Mouse (Mus musculus) CH12.LX (cell line): Measurements from ENCODE around the gene Cacul1.

ENCODE experiments used
- CTCF ChIP-seq, 2 experiments: IDR thresholded peaks in 1 of 2; conservative IDR thresholded peaks in 1 of 2; 2 replicates each; pipeline ENCODE4 v1.5.1; 2011 to 2012; ENCODE audit warnings: low read depth in 2 of 2, low read length in 2 of 2, improper control_type of control experiment in 1 of 2, inconsistent platforms in 1 of 2, mild to moderate bottlenecking in 1 of 2, moderate library complexity in 1 of 2
- EP300 ChIP-seq: IDR thresholded peaks from 2 replicates; pipeline ENCODE4 v1.6.1; 2011; ENCODE audit warnings: low read length, improper control_type of control experiment
- MAFK ChIP-seq: IDR thresholded peaks from 2 replicates; pipeline ENCODE4 v1.6.1; 2011; ENCODE audit warnings: low read length, improper control_type of control experiment; ENCODE audit not compliant: insufficient replicate concordance
- MAZ ChIP-seq: IDR thresholded peaks from 2 replicates; pipeline ENCODE4 v1.6.1; 2012; ENCODE audit warnings: low read depth, mild to moderate bottlenecking, inconsistent platforms, low read length, improper control_type of control experiment, moderate library complexity
- MYC ChIP-seq: IDR thresholded peaks from 2 replicates; pipeline ENCODE4 v1.6.1; 2011; ENCODE audit warnings: low read depth, mild to moderate bottlenecking, improper control_type of control experiment, low read length
- POLR2A ChIP-seq: IDR thresholded peaks from 2 replicates; pipeline ENCODE4 v1.6.1; 2011; ENCODE audit warnings: low read depth, mild to moderate bottlenecking, improper control_type of control experiment, low read length
- SMC3 ChIP-seq: IDR thresholded peaks from 2 replicates; pipeline ENCODE4 v1.6.1; 2011; ENCODE audit warnings: low read depth, low read length, improper control_type of control experiment
- TCF12 ChIP-seq: IDR thresholded peaks from 2 replicates; pipeline ENCODE4 v1.6.1; 2014; ENCODE audit warnings: low read depth, mild to moderate bottlenecking, inconsistent platforms, low read length, improper control_type of control experiment
- ZC3H11A ChIP-seq: IDR thresholded peaks from 2 replicates; pipeline ENCODE4 v1.6.1; 2012; ENCODE audit warnings: low read depth, mild to moderate bottlenecking, inconsistent platforms, low read length, improper control_type of control experiment
- ZMIZ1 ChIP-seq: IDR thresholded peaks from 2 replicates; pipeline ENCODE4 v1.6.1; 2012; ENCODE audit warnings: low read depth, mild to moderate bottlenecking, inconsistent platforms, low read length, improper control_type of control experiment
- ZNF384 ChIP-seq: IDR thresholded peaks from 2 replicates; pipeline ENCODE4 v1.6.1; 2012; ENCODE audit warnings: low read depth, low read length, improper control_type of control experiment, inconsistent platforms

DNA sequence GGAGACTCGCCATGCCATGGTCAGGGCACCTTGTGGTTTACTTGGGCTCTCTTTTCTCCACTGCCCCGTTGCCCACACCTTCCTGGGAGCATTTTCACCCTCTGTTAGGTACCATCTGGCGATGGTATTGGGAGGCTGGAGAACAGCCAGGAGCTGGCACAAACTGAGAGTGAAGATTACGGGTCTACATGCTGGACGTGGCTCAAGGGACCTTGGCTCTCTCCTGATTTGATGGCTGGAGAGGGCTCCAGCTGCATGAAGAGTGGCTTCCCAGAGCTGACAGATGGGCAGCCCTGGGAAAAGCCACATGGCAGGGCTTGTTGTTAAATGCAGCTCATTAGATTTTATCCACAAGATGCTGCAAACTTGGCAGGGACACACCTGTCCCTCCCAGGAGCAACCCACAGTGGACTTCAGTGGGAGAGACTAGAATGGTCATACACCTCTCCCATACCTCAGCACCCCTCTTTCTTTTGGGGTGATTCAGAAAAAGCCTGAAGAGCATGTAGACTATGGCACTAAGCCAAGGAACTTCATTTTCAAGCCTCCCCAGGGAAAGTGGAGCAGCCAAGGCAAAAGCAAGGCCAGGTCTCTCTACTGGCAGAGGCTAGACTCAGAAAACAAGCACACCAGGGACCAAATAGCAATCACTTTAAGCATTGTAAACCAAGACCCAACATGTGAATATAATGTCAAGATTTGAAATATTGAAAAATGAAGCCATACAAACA, 34.8 kb upstream of the Cacul1 start:
- no peak for TF ChIP-seq ZNF384
- TF ChIP-seq MYC, result no peak
- TF ChIP-seq MAFK, result no peak
- TF ChIP-seq EP300, result no peak
- no peak for TF ChIP-seq POLR2A
- TF ChIP-seq MAZ, result no peak
- no peak for TF ChIP-seq CTCF (conservative IDR thresholded peaks at IDR 0.05 in 1 of 2, IDR thresholded peaks at IDR 0.05 in 1 of 2; ENCODE audit: low read depth in 2 of 2, low read length in 2 of 2)
- no peak for TF ChIP-seq ZC3H11A
- TF ChIP-seq TCF12, result no peak
- TF ChIP-seq SMC3, result no peak
- TF ChIP-seq ZMIZ1, result no peak
